Mouse (Mus musculus): ENCODE results near the gene Aqp7. TPM values are rescaled to one million over a fixed set of nuclear protein-coding genes. Genes with fewer than 3 reads are reported as not detected.

Gene Aqp7
- polyA plus RNA-seq (2015; fragmentation: Nextera tagmentation; extraction: Ambion mirVana) = 0.44 and 0.87 TPM in 2 replicates

GRCm38 (mm10) chr4:41047524-41048271, at the start of gene Aqp7:
Aqp7 (minus strand) TSS chr4:41048139.
- Histone ChIP-seq H3K4me1 (replicated peaks) (peaks cover 22% of the 10 kb centered on the region), H3K27ac (no peak within 1 kb of the TSS), H3K9ac (no peak within 1 kb of the TSS), H3K9me3 (replicated peaks) (no peaks in the 10 kb centered on the region), H3K4me3 (no peak within 1 kb of the TSS), H3K27me3 (no peaks in the 10 kb centered on the region), H3K4me2 (no peak within 1 kb of the TSS), H3K36me3 (no peaks in the 10 kb centered on the region)
- peak; percentile 38; the same call in 1 of the 2 replicates for ATAC-seq (replicated peaks; ENCODE audit: insufficient number of reproducible peaks, insufficient read depth, low FRiP score, low read depth)
- WGBS = 31% methylated on average over 9 of the region's 9 CpGs

GRCm38 (mm10) chr4:41097381-41097780, 49.4 kb upstream of the Aqp7 start:
- H3K36me3 ChIP-seq = no peaks in the 10 kb centered on the region
- 70% methylated on average over 13 of the region's 13 CpGs for WGBS
- H3K9ac ChIP-seq = no peak overlapping the region
- no peak for ATAC-seq (replicated peaks; ENCODE audit: insufficient number of reproducible peaks, insufficient read depth, low FRiP score, low read depth)
- no peak overlapping the region for H3K27ac ChIP-seq
- H3K4me1 ChIP-seq (replicated peaks) = peaks cover 41% of the 10 kb centered on the region
- H3K4me3 ChIP-seq = 0 out of 2 replicates have a peak overlapping the region, but pooled peaks have one; percentile 50
- H3K4me2 ChIP-seq = peak overlapping the region; percentile 90; the same call in 1 of the 2 replicates
- no peaks in the 10 kb centered on the region for H3K9me3 ChIP-seq (replicated peaks)
- H3K27me3 ChIP-seq = peaks cover 20% of the 10 kb centered on the region

DNA sequence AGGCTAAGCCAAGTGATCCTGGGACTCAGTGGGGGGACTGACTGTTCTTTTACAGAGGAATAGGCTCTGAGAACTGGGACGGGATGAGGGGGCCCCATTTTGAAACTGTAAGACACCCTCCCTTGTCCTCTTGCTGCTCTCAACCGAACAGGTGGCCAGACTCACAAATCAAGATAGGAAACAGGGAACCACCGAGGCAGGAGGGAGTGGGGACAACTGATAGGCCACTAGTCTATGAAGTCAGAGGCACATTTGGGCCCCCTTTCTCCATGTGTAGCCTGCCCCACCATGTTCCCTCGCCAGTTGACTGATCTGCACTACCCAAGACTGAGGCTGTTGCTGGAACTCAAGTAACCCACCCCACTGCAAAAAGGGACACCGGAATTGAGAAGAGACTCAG, 48.9 kb upstream of the Aqp7 start:
- Histone ChIP-seq H3K36me3 (no peaks in the 10 kb centered on the region), H3K4me2 (no peak overlapping the region), H3K27ac (no peak overlapping the region), H3K4me3 (no peak overlapping the region), H3K27me3 (peaks cover 20% of the 10 kb centered on the region), H3K4me1 (replicated peaks) (peaks cover 41% of the 10 kb centered on the region), H3K9me3 (replicated peaks) (no peaks in the 10 kb centered on the region), H3K9ac (no peak overlapping the region)
- no peak for ATAC-seq (replicated peaks; ENCODE audit: insufficient number of reproducible peaks, insufficient read depth, low FRiP score, low read depth)
- 75% methylated on average over 5 of the region's 5 CpGs for WGBS

- no peak overlapping the region for H3K9ac ChIP-seq
- no peak overlapping the region for H3K4me2 ChIP-seq
- no peak overlapping the region for H3K4me3 ChIP-seq
- H3K9me3 ChIP-seq (replicated peaks) = no peaks in the 10 kb centered on the region
- H3K27me3 ChIP-seq = peaks cover 20% of the 10 kb centered on the region
- WGBS = 41% methylated on average over 8 of the region's 8 CpGs
- no peaks in the 10 kb centered on the region for H3K36me3 ChIP-seq
- H3K27ac ChIP-seq = no peak overlapping the region
- H3K4me1 ChIP-seq (replicated peaks) = peaks cover 41% of the 10 kb centered on the region
- no peak for ATAC-seq (replicated peaks; ENCODE audit: insufficient number of reproducible peaks, insufficient read depth, low FRiP score, low read depth)
These were observed 48.2 kb upstream of the Aqp7 start for GRCm38 (mm10) chr4:41096169-41096568.

DNA sequence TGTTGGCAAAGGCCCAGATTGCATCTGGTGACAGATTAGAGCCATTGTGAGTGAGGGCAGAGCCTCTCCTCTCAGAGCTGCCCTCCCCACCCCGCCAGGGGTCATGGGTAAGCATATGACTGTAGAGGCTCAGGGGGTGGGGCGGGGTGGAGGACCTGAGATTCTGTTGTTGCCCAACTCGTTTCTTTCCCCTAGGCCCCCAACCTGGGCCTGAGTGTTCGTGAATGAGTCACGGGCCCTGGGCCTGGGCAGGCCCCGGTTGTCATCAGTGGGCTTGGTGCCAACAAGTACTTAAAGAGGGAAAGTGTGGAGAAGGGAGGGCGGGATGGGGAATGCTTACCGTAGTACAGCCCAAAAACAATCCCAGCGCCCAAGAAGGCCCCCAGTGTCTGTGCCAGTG, 46.4 kb upstream of the Aqp7 start:
- Histone ChIP-seq H3K4me3 (no peak overlapping the region), H3K4me1 (replicated peaks) (peaks cover 41% of the 10 kb centered on the region), H3K36me3 (no peaks in the 10 kb centered on the region), H3K27me3 (peaks cover 17% of the 10 kb centered on the region), H3K9me3 (replicated peaks) (no peaks in the 10 kb centered on the region), H3K9ac (no peak overlapping the region), H3K4me2 (peak overlapping the region; percentile 14), H3K27ac (no peak overlapping the region; the same call in 1 of the 2 replicates)
- WGBS = 20% methylated on average over 9 of the region's 9 CpGs
- peak; percentile 61 for ATAC-seq (replicated peaks; ENCODE audit: insufficient number of reproducible peaks, insufficient read depth, low FRiP score, low read depth)

- H3K27me3 ChIP-seq = peaks cover 11% of the 10 kb centered on the region; the same call in 1 of the 2 replicates
- no peaks in the 10 kb centered on the region for H3K9me3 ChIP-seq (replicated peaks)
- WGBS = 30% methylated on average over 1 of the region's 1 CpGs
- no peaks in the 10 kb centered on the region for H3K36me3 ChIP-seq
- H3K4me1 ChIP-seq (replicated peaks) = peaks cover 33% of the 10 kb centered on the region
- H3K4me3 ChIP-seq = no peak overlapping the region
- no peak overlapping the region for H3K4me2 ChIP-seq
- no peak overlapping the region for H3K9ac ChIP-seq
- no peak overlapping the region for H3K27ac ChIP-seq
- no peak for ATAC-seq (replicated peaks; ENCODE audit: insufficient number of reproducible peaks, insufficient read depth, low FRiP score, low read depth)
These were observed 45.0 kb upstream of the Aqp7 start for GRCm38 (mm10) chr4:41092958-41093357.

- WGBS = 39% methylated on average over 3 of the region's 3 CpGs
- Histone ChIP-seq H3K9me3 (replicated peaks) (no peaks in the 10 kb centered on the region), H3K4me2 (no peak overlapping the region), H3K4me1 (replicated peaks) (peaks cover 17% of the 10 kb centered on the region), H3K36me3 (no peaks in the 10 kb centered on the region), H3K4me3 (no peak overlapping the region), H3K27ac (no peak overlapping the region), H3K27me3 (no peaks in the 10 kb centered on the region), H3K9ac (no peak overlapping the region)
- no peak for ATAC-seq (replicated peaks; ENCODE audit: insufficient number of reproducible peaks, insufficient read depth, low FRiP score, low read depth)
These were observed 43.5 kb upstream of the Aqp7 start for GRCm38 (mm10) chr4:41091391-41091790.

- Histone ChIP-seq H3K9ac (no peak overlapping the region), H3K4me2 (no peak overlapping the region), H3K9me3 (replicated peaks) (no peaks in the 10 kb centered on the region), H3K4me3 (no peak overlapping the region), H3K4me1 (replicated peaks) (peaks cover 7% of the 10 kb centered on the region), H3K27me3 (no peaks in the 10 kb centered on the region), H3K36me3 (no peaks in the 10 kb centered on the region), H3K27ac (no peak overlapping the region)
- WGBS = 59% methylated on average over 2 of the region's 2 CpGs
- ATAC-seq (replicated peaks; ENCODE audit: insufficient number of reproducible peaks, insufficient read depth, low FRiP score, low read depth) = no peak
These were observed 41.8 kb upstream of the Aqp7 start for GRCm38 (mm10) chr4:41089705-41090104.

DNA sequence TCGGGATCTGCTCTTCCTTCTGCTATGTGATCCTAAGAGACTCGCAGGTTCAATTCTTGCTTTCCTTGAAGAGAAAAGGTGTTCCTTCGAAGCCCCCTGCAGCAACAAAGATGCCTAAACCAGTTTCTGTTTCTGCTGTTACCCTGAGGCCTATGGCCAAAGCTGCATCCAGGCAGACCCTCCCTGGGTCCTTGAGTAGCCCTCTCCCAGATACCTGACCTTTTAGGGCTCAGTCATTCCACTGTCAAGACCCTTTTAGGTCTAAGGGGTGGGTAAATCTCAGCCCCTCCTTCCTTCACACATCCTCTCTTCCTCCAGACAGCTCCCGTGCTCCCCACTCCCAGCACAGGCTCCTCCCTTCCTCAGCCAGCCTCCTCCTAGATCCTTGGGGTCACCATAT, 41.2 kb upstream of the Aqp7 start:
- no peaks in the 10 kb centered on the region for H3K27me3 ChIP-seq
- peaks cover 1% of the 10 kb centered on the region for H3K4me1 ChIP-seq (replicated peaks)
- H3K4me2 ChIP-seq = no peak overlapping the region
- no peak overlapping the region for H3K4me3 ChIP-seq
- 74% methylated on average over 4 of the region's 4 CpGs for WGBS
- no peak overlapping the region for H3K9ac ChIP-seq
- no peaks in the 10 kb centered on the region for H3K36me3 ChIP-seq
- no peaks in the 10 kb centered on the region for H3K9me3 ChIP-seq (replicated peaks)
- no peak for ATAC-seq (replicated peaks; ENCODE audit: insufficient number of reproducible peaks, insufficient read depth, low FRiP score, low read depth)
- H3K27ac ChIP-seq = no peak overlapping the region

GRCm38 (mm10) chr4:41087459-41088298, 39.7 kb upstream of the Aqp7 start:
- no peaks in the 10 kb centered on the region for H3K4me1 ChIP-seq (replicated peaks)
- H3K4me3 ChIP-seq = no peak overlapping the region
- no peaks in the 10 kb centered on the region for H3K9me3 ChIP-seq (replicated peaks)
- no peaks in the 10 kb centered on the region for H3K27me3 ChIP-seq
- no peak overlapping the region for H3K27ac ChIP-seq
- no peak for ATAC-seq (replicated peaks; ENCODE audit: insufficient number of reproducible peaks, insufficient read depth, low FRiP score, low read depth)
- 67% methylated on average over 16 of the region's 16 CpGs for WGBS
- H3K9ac ChIP-seq = no peak overlapping the region
- no peaks in the 10 kb centered on the region for H3K36me3 ChIP-seq
- H3K4me2 ChIP-seq = no peak overlapping the region

- 72% methylated on average over 9 of the region's 9 CpGs for WGBS
- no peak for ATAC-seq (replicated peaks; ENCODE audit: insufficient number of reproducible peaks, insufficient read depth, low FRiP score, low read depth)
These were observed 39.0 kb upstream of the Aqp7 start for GRCm38 (mm10) chr4:41086947-41087346.

More at GRCm38 (mm10) chr4:41086947-41087346, 39.0 kb upstream of the Aqp7 start:
- Histone ChIP-seq H3K36me3 (no peaks in the 10 kb centered on the region), H3K9ac (no peak overlapping the region), H3K27ac (no peak overlapping the region), H3K4me3 (no peak overlapping the region), H3K9me3 (replicated peaks) (no peaks in the 10 kb centered on the region), H3K27me3 (no peaks in the 10 kb centered on the region), H3K4me2 (no peak overlapping the region), H3K4me1 (replicated peaks) (no peaks in the 10 kb centered on the region)
